Mouse (Mus musculus): Measurements from ENCODE around the gene Traf2. TPM values are rescaled to one million over a fixed set of nuclear protein-coding genes. Genes with fewer than 3 reads are reported as not detected.
"Not testable (repeated sequence)": the region's sequence is repeated elsewhere in the genome, so short reads cannot be mapped to it uniquely, and the experiment has no call there.

Traf2 gene
- polyA plus RNA-seq, 2 experiments: 18.9 to 29.2 TPM

- H3K27me3 ChIP-seq (ENCODE audit: control insufficient read depth, insufficient read depth, low read length): no peaks in the 10 kb centered on the region
- H3K36me3 ChIP-seq (ENCODE audit: control insufficient read depth, insufficient read depth, low read length): peaks cover 40% of the 10 kb centered on the region
- WGBS: 29% methylated on average over 6 of the region's 6 CpGs
- H3K9ac ChIP-seq (ENCODE audit: low read depth, low read length, severe bottlenecking): peak overlapping the region; percentile 83
- H3K27ac ChIP-seq (replicated peaks; ENCODE audit: low read depth, low read length): no peak overlapping the region
- H3K4me1 ChIP-seq (ENCODE audit: control insufficient read depth, insufficient read depth, low read length): peaks cover 12% of the 10 kb centered on the region
- no peak for DNase-seq (ENCODE audit: low spot score)
- no peak for TF ChIP-seq POLR2A (IDR thresholded peaks at IDR 0.05; ENCODE audit: borderline replicate concordance, extremely low read depth, insufficient read depth, insufficient read length)
- no peaks in the 10 kb centered on the region for H3K9me3 ChIP-seq (ENCODE audit: control insufficient read depth, low read length)
- H3K4me2 ChIP-seq (replicated peaks; ENCODE audit: low read depth, low read length, severe bottlenecking): peak overlapping the region; percentile 91
- no peak for ATAC-seq (ENCODE audit: low FRiP score, low read depth)
- H3K4me3 ChIP-seq (replicated peaks; ENCODE audit: low read length): peak overlapping the region; percentile 92
Measured at GRCm38 (mm10) chr2:25558774-25559173, 12.0 kb upstream of the Traf2 start.

GRCm38 (mm10) chr2:25557964-25558360 lies 11.2 kb upstream of the Traf2 start:
- WGBS: under 1% methylated on average over 24 of the region's 24 CpGs
- H3K27me3 ChIP-seq (ENCODE audit: control insufficient read depth, insufficient read depth, low read length): no peaks in the 10 kb centered on the region
- H3K9ac ChIP-seq (ENCODE audit: low read depth, low read length, severe bottlenecking): peak overlapping the region; percentile 83
- H3K4me2 ChIP-seq (replicated peaks; ENCODE audit: low read depth, low read length, severe bottlenecking): peak overlapping the region; percentile 91
- DNase-seq (ENCODE audit: low spot score) (no peak), ATAC-seq (ENCODE audit: low FRiP score, low read depth) (no peak; the same call in 1 of the 2 replicates)
- peaks cover 12% of the 10 kb centered on the region for H3K4me1 ChIP-seq (ENCODE audit: control insufficient read depth, insufficient read depth, low read length)
- H3K36me3 ChIP-seq (ENCODE audit: control insufficient read depth, insufficient read depth, low read length): peaks cover 32% of the 10 kb centered on the region
- H3K27ac ChIP-seq (replicated peaks; ENCODE audit: low read depth, low read length): peak overlapping the region; percentile 55; the same call in 1 of the 2 replicates
- no peaks in the 10 kb centered on the region for H3K9me3 ChIP-seq (ENCODE audit: control insufficient read depth, low read length)
- TF ChIP-seq POLR2A (IDR thresholded peaks at IDR 0.05; ENCODE audit: borderline replicate concordance, extremely low read depth, insufficient read depth, insufficient read length): no peak
- peak overlapping the region; percentile 92 for H3K4me3 ChIP-seq (replicated peaks; ENCODE audit: low read length)

GRCm38 (mm10) chr2:25557221-25557963 lies 10.7 kb upstream of the Traf2 start, which contains the start of gene Edf1:
TSS of gene Edf1 (plus strand) at chr2:25557847.
- DNase-seq (ENCODE audit: low spot score) (peak; percentile 92), ATAC-seq (ENCODE audit: low FRiP score, low read depth) (peak; percentile 98)
- Histone ChIP-seq H3K4me2 (replicated peaks; ENCODE audit: low read depth, low read length, severe bottlenecking) (peak within 1 kb of the TSS; percentile 91), H3K36me3 (ENCODE audit: control insufficient read depth, insufficient read depth, low read length) (peaks cover 26% of the 10 kb centered on the region), H3K9me3 (ENCODE audit: control insufficient read depth, low read length) (no peaks in the 10 kb centered on the region), H3K4me3 (replicated peaks; ENCODE audit: low read length) (peak within 1 kb of the TSS; percentile 92), H3K27me3 (ENCODE audit: control insufficient read depth, insufficient read depth, low read length) (no peaks in the 10 kb centered on the region), H3K4me1 (ENCODE audit: control insufficient read depth, insufficient read depth, low read length) (peaks cover 12% of the 10 kb centered on the region), H3K27ac (replicated peaks; ENCODE audit: low read depth, low read length) (peak within 1 kb of the TSS; percentile 55), H3K9ac (ENCODE audit: low read depth, low read length, severe bottlenecking) (peak within 1 kb of the TSS; percentile 83)
- TF ChIP-seq POLR2A (IDR thresholded peaks at IDR 0.05; ENCODE audit: borderline replicate concordance, extremely low read depth, insufficient read depth, insufficient read length): peak; percentile 92
- WGBS: 1% methylated on average over 41 of the region's 61 CpGs

DNA sequence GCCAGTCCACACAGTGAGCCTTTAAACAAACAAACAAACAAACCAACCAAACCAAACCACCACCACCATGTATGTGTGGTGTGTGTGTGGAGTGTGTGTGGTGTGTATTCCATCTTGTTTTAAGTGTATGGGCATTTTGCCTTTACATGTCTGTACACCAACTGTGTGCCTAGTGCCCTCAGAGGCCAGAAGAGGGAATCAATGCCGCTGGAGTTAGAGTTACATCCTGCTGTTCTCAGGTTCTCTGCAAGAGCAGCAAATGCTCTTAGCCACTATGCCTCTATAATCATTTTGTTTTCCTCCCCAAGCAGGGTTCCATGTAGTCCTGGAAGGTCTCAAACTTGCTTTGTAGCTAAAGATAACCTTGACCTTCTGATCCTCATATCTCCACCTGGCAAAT lies 9.6 kb upstream of the Traf2 start:
- Histone ChIP-seq H3K9me3 (ENCODE audit: control insufficient read depth, low read length) (no peaks in the 10 kb centered on the region), H3K36me3 (ENCODE audit: control insufficient read depth, insufficient read depth, low read length) (peaks cover 15% of the 10 kb centered on the region), H3K4me2 (replicated peaks; ENCODE audit: low read depth, low read length, severe bottlenecking) (no peak overlapping the region), H3K9ac (ENCODE audit: low read depth, low read length, severe bottlenecking) (no peak overlapping the region), H3K4me1 (ENCODE audit: control insufficient read depth, insufficient read depth, low read length) (peaks cover 12% of the 10 kb centered on the region), H3K27me3 (ENCODE audit: control insufficient read depth, insufficient read depth, low read length) (no peaks in the 10 kb centered on the region), H3K27ac (replicated peaks; ENCODE audit: low read depth, low read length) (no peak overlapping the region), H3K4me3 (replicated peaks; ENCODE audit: low read length) (no peak overlapping the region)
- no peak for DNase-seq (ENCODE audit: low spot score)
- no peak for ATAC-seq (ENCODE audit: low FRiP score, low read depth)
- no peak for TF ChIP-seq POLR2A (IDR thresholded peaks at IDR 0.05; ENCODE audit: borderline replicate concordance, extremely low read depth, insufficient read depth, insufficient read length)
- WGBS: 57% methylated on average over 1 of the region's 1 CpGs

- not testable (repeated sequence) for DNase-seq (ENCODE audit: low spot score); H3K27me3 ChIP-seq (ENCODE audit: control insufficient read depth, insufficient read depth, low read length); H3K9ac ChIP-seq (ENCODE audit: low read depth, low read length, severe bottlenecking); ATAC-seq (ENCODE audit: low FRiP score, low read depth); H3K36me3 ChIP-seq (ENCODE audit: control insufficient read depth, insufficient read depth, low read length); H3K4me3 ChIP-seq (replicated peaks; ENCODE audit: low read length); H3K4me2 ChIP-seq (replicated peaks; ENCODE audit: low read depth, low read length, severe bottlenecking); H3K9me3 ChIP-seq (ENCODE audit: control insufficient read depth, low read length); H3K27ac ChIP-seq (replicated peaks; ENCODE audit: low read depth, low read length)
- WGBS: 47% methylated on average over 2 of the region's 2 CpGs
- peaks cover 12% of the 10 kb centered on the region for H3K4me1 ChIP-seq (ENCODE audit: control insufficient read depth, insufficient read depth, low read length)
Measured at GRCm38 (mm10) chr2:25555479-25555878, 8.7 kb upstream of the Traf2 start.

DNA sequence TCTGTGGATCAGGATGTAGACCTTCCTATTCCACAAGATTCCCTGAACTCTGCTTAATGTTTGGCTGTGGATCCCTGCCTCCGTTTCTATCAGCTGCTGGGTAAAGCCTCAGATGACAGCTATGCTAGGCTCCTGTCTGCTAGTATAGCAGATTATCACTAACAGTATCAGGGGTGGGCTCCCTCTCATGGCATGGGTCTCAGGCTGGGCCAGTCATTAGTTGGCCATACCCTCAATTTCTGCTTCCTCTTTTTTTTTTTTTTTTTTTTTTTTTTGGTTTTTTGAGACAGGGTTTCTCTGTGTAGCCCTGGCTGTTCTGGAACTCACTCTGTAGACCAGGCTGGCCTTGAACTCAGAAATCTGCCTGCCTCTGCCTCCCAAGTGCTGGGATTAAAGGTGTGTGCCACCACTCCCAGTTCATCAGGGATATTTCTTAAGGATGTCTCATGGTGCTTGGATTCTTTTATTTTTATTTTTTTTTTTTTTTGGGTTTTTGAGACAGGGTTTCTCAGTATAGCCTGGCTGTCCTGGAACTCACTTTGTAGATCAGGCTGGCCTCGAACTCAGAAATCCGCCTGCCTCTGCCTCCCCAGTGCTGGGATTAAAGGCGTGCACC lies 6.5 kb upstream of the Traf2 start:
- H3K9ac ChIP-seq (ENCODE audit: low read depth, low read length, severe bottlenecking); H3K4me1 ChIP-seq (ENCODE audit: control insufficient read depth, insufficient read depth, low read length); ATAC-seq (ENCODE audit: low FRiP score, low read depth); H3K36me3 ChIP-seq (ENCODE audit: control insufficient read depth, insufficient read depth, low read length); H3K27me3 ChIP-seq (ENCODE audit: control insufficient read depth, insufficient read depth, low read length); H3K27ac ChIP-seq (replicated peaks; ENCODE audit: low read depth, low read length); H3K4me2 ChIP-seq (replicated peaks; ENCODE audit: low read depth, low read length, severe bottlenecking); DNase-seq (ENCODE audit: low spot score); H3K4me3 ChIP-seq (replicated peaks; ENCODE audit: low read length); H3K9me3 ChIP-seq (ENCODE audit: control insufficient read depth, low read length): not testable (repeated sequence)
- WGBS: 86% methylated on average over 4 of the region's 4 CpGs
